Mouse (Mus musculus) liver, postnatal 0 days (tissue): ENCODE data around the gene Gm20662. TPM values are rescaled to one million over a fixed set of nuclear protein-coding genes. Genes with fewer than 3 reads are reported as not detected.

ENCODE experiments used
- ATAC-seq: fragments of 200-750 bp; cut with Nextera tagmentation; 2 replicates; pipeline ENCODE4 v1.8.0; 2017; ENCODE audit warnings: mild to moderate bottlenecking, moderate library complexity
- DNase-seq: peaks from one replicate; pipeline ENCODE4 v3.0.0-alpha.2; 2016
- H3K27ac ChIP-seq: fragments of 300-500 bp; sonication (generic); 2 replicates; pipeline ENCODE4 v1.5.1; 2014; ENCODE audit warnings: antibody characterized with exemption, moderate library complexity, mild to moderate bottlenecking, low read depth
- H3K27me3 ChIP-seq: fragments of 300-500 bp; sonication (generic); 2 replicates; pipeline ENCODE4 v1.6.1; 2014; ENCODE audit warnings: low read length, control low read depth, mixed read lengths; ENCODE audit not compliant: insufficient read depth
- H3K36me3 ChIP-seq: fragments of 300-500 bp; sonication (generic); replicated peaks from 2 replicates; pipeline ENCODE4 v1.6.1; 2014; ENCODE audit warnings: mild to moderate bottlenecking, control low read depth, low read length, moderate library complexity, mixed read lengths; ENCODE audit not compliant: insufficient read depth
- H3K4me1 ChIP-seq: fragments of 300-500 bp; sonication (generic); 2 replicates; pipeline ENCODE4 v1.6.1; 2014; ENCODE audit warnings: antibody characterized with exemption, mild to moderate bottlenecking, control low read depth; ENCODE audit not compliant: insufficient read depth
- H3K4me2 ChIP-seq: fragments of 300-500 bp; sonication (generic); 2 replicates; pipeline ENCODE4 v1.6.1; 2014; ENCODE audit warnings: low read depth, mild to moderate bottlenecking, low read length, moderate library complexity, mixed read lengths
- H3K4me3 ChIP-seq: fragments of 300-500 bp; sonication (generic); 2 replicates; pipeline ENCODE4 v1.5.1; 2014; ENCODE audit warnings: low read depth, low read length
- H3K9ac ChIP-seq: fragments of 300-500 bp; sonication (generic); replicated peaks from 2 replicates; pipeline ENCODE4 v1.6.1; 2014; ENCODE audit warnings: mild to moderate bottlenecking, moderate library complexity
- H3K9me3 ChIP-seq: fragments of 300-500 bp; sonication (generic); 2 replicates; pipeline ENCODE4 v1.6.1; 2016; ENCODE audit warnings: mild to moderate bottlenecking, control low read depth, low read length, mixed read lengths
- CTCF ChIP-seq: sonication (generic); IDR thresholded peaks from 2 replicates; pipeline ENCODE4 v1.5.1; 2016; ENCODE audit warnings: antibody characterized with exemption, low read depth
- EP300 ChIP-seq: IDR thresholded peaks from 2 replicates; pipeline ENCODE4 v1.6.1; 2016; ENCODE audit warnings: antibody characterized with exemption, low read depth, mild to moderate bottlenecking
- WGBS: fragments of 180-500 bp; shearing (Covaris S2); extraction: QIAGEN DNeasy Blood & Tissue Kit; methylation state at CpG from one replicate; pipeline ENCODE4 v1.1.7; 2014; ENCODE audit not compliant: insufficient replicate concordance; 5-methylcytosine and 5-hydroxymethylcytosine counted together
- polyA plus RNA-seq: library from polyadenylated mRNA; unstranded; fragments of >200 nt; fragmentation: Nextera tagmentation; extraction: Ambion mirVana; gene quantifications from 2 replicates; pipeline ENCODE4 v1.2.1, GENCODE M21; 2015

Gene Gm20662
- polyA plus RNA-seq, 1 experiment from 2014 or later: not detected

DNA sequence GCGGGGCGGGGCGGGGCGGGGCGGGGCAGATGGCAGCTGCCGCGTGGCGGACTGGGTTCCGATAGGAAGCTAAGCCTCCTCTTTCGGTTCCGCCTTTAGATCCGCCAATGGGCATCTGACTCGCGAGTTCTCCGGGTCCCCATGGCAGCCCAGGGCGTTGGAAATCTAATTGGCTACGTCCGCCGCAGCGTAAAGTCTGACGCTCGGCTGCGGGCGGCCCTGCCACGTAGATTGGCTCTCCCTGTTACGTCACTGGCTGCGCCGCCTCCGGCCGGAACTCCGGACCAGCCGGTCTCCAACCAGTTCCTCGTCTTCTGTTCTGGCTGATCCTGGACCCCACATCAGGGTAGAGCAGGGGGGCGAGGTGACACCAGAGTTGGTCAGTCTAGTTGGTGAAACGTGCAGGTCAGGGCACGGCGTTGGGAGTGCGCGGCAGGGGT is 52.9 kb downstream of the Gm20662 start, which contains the start of gene Gmppb:
Gene Gmppb (plus strand): TSS at position 227 of the 440 bp plus-strand sequence.
- peak; percentile 97 for DNase-seq
- peak within 1 kb of the TSS; percentile 88 for H3K27ac ChIP-seq
- H3K9ac ChIP-seq: peak within 1 kb of the TSS; percentile 78
- no peaks in the 10 kb centered on the region for H3K9me3 ChIP-seq
- H3K27me3 ChIP-seq: no peaks in the 10 kb centered on the region
- peak within 1 kb of the TSS; percentile 91 for H3K4me3 ChIP-seq
- H3K36me3 ChIP-seq: peaks cover 52% of the 10 kb centered on the region
- peak; percentile 96 for ATAC-seq
- under 1% methylated on average over 36 of the region's 39 CpGs for WGBS
- peaks cover 24% of the 10 kb centered on the region for H3K4me1 ChIP-seq
- H3K4me2 ChIP-seq: peak within 1 kb of the TSS; percentile 88
- TF ChIP-seq EP300 (no peak), CTCF (no peak)

DNA sequence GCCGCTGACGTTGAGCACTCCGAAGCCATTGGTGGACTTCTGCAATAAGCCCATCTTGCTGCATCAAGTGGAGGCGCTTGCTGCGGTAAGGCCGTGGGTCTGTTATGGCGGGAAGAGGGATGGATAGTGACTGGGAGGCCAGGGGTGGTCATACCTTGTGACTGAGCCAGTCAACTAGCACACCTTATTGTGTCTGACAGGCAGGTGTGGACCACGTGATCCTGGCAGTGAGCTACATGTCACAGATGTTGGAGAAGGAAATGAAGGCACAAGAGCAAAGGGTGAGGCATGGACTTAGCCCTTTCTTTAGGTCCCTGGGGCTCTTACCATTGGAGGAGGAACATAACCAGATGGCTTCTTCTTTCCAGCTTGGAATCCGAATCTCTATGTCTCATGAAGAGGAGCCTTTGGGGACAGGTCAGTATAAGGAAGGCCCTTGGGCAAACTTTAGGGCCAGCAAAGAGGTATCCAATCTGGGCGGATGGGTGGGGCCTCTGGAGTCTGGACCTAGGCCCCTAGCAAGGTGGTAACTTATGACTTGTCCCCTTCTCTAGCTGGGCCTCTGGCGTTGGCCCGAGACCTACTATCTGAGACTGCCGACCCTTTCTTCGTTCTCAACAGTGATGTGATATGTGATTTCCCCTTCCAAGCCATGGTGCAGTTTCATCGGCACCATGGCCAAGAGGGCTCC is 53.6 kb downstream of the Gm20662 start:
- ATAC-seq (peak; percentile 4; the same call in 1 of the 2 replicates), DNase-seq (peak; percentile 28)
- peak overlapping the region; percentile 88 for H3K4me2 ChIP-seq
- H3K4me1 ChIP-seq: peaks cover 24% of the 10 kb centered on the region
- peaks cover 56% of the 10 kb centered on the region for H3K36me3 ChIP-seq
- H3K9me3 ChIP-seq: no peaks in the 10 kb centered on the region
- H3K4me3 ChIP-seq: peak overlapping the region; percentile 91
- no peaks in the 10 kb centered on the region for H3K27me3 ChIP-seq
- TF ChIP-seq EP300 (no peak), CTCF (no peak)
- peak overlapping the region; percentile 78 for H3K9ac ChIP-seq
- peak overlapping the region; percentile 88 for H3K27ac ChIP-seq
- WGBS: 39% methylated on average over 15 of the region's 15 CpGs

DNA sequence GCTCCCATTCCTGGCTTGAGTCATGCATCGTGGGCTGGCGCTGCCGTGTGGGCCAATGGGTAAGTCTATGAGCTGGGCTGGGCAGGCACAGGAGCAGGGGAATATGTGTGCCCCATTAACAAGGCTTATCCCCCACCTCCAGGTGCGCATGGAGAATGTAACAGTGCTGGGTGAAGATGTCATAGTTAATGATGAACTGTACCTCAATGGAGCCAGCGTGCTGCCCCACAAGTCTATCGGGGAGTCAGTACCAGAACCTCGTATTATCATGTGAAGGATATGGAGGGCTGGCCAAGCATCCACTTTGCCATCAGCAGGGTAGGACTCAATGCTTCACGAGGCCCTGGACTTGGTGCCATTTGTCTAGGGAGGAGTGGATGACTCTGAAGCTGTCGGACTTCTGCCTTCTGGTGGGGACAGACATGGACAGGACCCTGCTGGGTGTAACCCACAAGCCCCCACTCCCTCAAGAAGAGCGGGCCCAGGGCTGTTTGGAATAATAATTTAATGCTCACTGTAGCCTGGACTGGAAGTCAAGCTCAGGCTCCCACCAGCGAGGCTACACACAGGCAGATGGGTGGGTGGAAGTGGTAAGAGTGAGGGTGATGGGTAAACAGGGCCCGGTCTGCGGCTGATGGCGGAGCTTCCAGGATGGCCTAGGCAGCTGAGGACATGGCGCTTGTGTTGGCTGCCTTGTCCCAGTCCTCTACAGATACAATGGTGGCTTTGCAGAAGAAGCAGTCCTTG is 55.2 kb downstream of the Gm20662 start:
- ATAC-seq (no peak), DNase-seq (peak; percentile 19)
- Histone ChIP-seq H3K36me3 (peaks cover 56% of the 10 kb centered on the region), H3K27me3 (no peaks in the 10 kb centered on the region), H3K4me3 (no peak overlapping the region), H3K4me1 (peaks cover 24% of the 10 kb centered on the region), H3K4me2 (no peak overlapping the region), H3K9me3 (no peaks in the 10 kb centered on the region), H3K27ac (no peak overlapping the region), H3K9ac (no peak overlapping the region)
- no peak for TF ChIP-seq CTCF
- TF ChIP-seq EP300: no peak
- 92% methylated on average over 15 of the region's 15 CpGs for WGBS

DNA sequence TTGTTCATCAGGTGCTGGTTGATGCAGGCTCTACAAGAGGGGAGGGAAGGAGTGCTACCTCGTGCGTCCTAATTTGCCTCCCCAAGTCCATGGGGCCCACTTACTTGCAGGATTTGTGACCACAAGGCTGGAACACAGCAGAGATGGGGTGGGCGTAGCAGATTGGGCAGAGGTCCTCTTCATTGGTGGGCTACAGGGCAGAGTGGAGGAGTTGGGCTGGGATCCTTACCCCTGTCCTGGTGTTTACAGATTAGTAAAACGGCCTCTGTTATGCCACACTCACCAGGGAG is 55.7 kb downstream of the Gm20662 start:
- H3K4me2 ChIP-seq: no peak overlapping the region
- H3K4me3 ChIP-seq: no peak overlapping the region
- no peak for ATAC-seq
- peaks cover 24% of the 10 kb centered on the region for H3K4me1 ChIP-seq
- no peak overlapping the region for H3K9ac ChIP-seq
- peaks cover 56% of the 10 kb centered on the region for H3K36me3 ChIP-seq
- peak; percentile 15 for DNase-seq
- H3K27me3 ChIP-seq: no peaks in the 10 kb centered on the region
- H3K27ac ChIP-seq: no peak overlapping the region
- 84% methylated on average over 4 of the region's 4 CpGs for WGBS
- TF ChIP-seq CTCF: no peak
- no peak for TF ChIP-seq EP300
- H3K9me3 ChIP-seq: no peaks in the 10 kb centered on the region

DNA sequence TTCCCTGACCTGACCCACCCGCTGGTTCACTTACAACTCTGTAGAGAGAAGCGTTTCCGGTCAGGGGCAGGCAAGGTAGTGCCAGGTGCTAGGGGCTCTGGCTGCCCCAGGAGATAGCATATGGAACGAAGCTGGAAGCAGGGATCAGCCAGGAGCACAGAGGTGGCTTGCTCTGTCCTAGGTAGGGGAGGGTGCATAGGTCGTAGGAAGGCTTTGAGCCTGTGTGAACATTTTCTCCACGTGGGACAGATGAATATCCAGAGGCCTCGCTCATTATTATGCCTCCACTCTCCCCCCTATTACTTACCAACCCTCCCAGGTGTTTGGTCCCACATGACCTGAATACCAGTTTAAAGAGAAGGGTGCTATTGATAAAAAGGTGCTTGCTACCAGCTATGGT is 56.3 kb downstream of the Gm20662 start:
- no peak overlapping the region for H3K4me2 ChIP-seq
- H3K9ac ChIP-seq: no peak overlapping the region
- no peaks in the 10 kb centered on the region for H3K9me3 ChIP-seq
- ATAC-seq (no peak), DNase-seq (peak; percentile 18)
- H3K4me3 ChIP-seq: no peak overlapping the region
- H3K27me3 ChIP-seq: no peaks in the 10 kb centered on the region
- WGBS: 75% methylated on average over 7 of the region's 7 CpGs
- peak overlapping the region; percentile 11; the same call in 1 of the 2 replicates for H3K27ac ChIP-seq
- no peak for TF ChIP-seq EP300
- TF ChIP-seq CTCF: no peak
- peaks cover 22% of the 10 kb centered on the region for H3K4me1 ChIP-seq
- H3K36me3 ChIP-seq: peaks cover 61% of the 10 kb centered on the region

DNA sequence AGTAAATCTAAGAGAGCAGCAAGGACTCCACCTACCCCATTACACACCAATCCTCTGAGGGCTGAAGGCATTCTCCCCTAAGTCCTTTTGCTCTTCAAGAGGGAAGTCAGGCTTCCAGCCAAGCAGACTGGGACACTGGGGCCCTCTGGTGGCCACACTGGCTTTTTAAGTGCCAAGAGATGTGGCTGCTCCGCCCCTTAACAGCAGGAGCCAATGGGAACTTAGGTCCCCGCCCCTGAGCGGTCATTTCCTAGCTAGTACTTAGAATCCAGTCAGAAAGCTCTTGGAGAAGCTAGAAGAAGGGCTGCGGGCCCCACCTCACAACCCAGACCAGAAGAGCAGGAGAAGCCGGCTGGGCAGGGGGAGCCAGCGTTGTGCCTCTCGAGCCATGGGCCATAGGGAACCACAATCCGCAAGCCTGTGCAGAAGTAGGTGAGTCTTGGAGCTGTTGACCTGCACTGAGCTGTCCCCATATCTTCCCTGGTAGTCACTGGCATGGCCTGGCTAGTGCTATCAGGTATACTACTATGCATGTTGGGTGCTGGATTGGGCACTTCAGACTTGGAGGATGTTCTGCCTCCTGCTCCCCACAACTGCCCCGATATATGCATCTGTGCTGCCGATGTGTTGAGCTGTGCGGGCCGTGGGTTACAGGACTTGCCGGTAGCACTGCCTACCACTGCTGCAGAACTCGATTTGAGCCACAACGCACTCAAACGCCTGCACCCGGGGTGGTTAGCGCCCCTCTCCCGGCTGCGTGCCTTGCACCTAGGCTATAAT is 56.9 kb downstream of the Gm20662 start, which contains the start of gene Amigo3:
Gene Amigo3 (plus strand): TSS at position 275 of the 780 bp plus-strand sequence.
- Histone ChIP-seq H3K4me3 (no peak within 1 kb of the TSS; the same call in 1 of the 2 replicates), H3K9ac (no peak within 1 kb of the TSS), H3K27ac (peak within 1 kb of the TSS; percentile 19; the same call in 1 of the 2 replicates), H3K27me3 (no peaks in the 10 kb centered on the region), H3K9me3 (no peaks in the 10 kb centered on the region), H3K4me2 (peak within 1 kb of the TSS; percentile 58), H3K4me1 (peaks cover 16% of the 10 kb centered on the region), H3K36me3 (peaks cover 68% of the 10 kb centered on the region)
- TF ChIP-seq CTCF: peak; percentile 98
- no peak for TF ChIP-seq EP300
- ATAC-seq: peak; percentile 46
- DNase-seq: peak; percentile 96
- WGBS: 57% methylated on average over 20 of the region's 20 CpGs
